Mouse (Mus musculus) mouse embryonic stem cell (cell line): ENCODE measurements around the gene Gm45717.

Source experiments
- in situ Hi-C, 2 experiments: fragments of 300-500 bp; cut with MboI; formaldehyde crosslinking; loops; 1 replicate in 1 of 2; 3 replicates in 1 of 2; pipeline ENCODE4 v1.14.3; 2019 to 2020; ENCODE audit warnings: low sequenced_read_pairs in 2 of 2, low pct_unique_long_range_greater_than_20kb in 1 of 2, mixed read lengths in 1 of 2; ENCODE audit not compliant: unreplicated experiment in 1 of 2

The Gm45717 gene

GRCm38 (mm10) chr7:140920418-140921029 is 35.2 kb downstream of the Gm45717 start, which contains the start of gene Nlrp6:
TSS of gene Nlrp6 (plus strand) at chr7:140920902.
- in situ Hi-C loops: loop anchor here in 1 of 2 experiments (25.0 kb wide), 1 partner anchor 267 kb away; the partner anchor contains the start of genes Hras and Lrrc56

GRCm38 (mm10) chr7:140919911-140920310 is 35.8 kb downstream of the Gm45717 start:
- in situ Hi-C loops: loop anchor here in 1 of 2 experiments (5.0 to 25.0 kb wide), 2 partner anchors 142 to 267 kb away; partner anchors contain the start of genes B4galnt4, Hras and Lrrc56

- in situ Hi-C loops: loop anchor here in 1 of 2 experiments (25.0 kb wide), 1 partner anchor 273 kb away; the partner anchor contains the start of genes Hras and Lrrc56
Observed at GRCm38 (mm10) chr7:140914031-140914690, 41.6 kb downstream of the Gm45717 start.

- in situ Hi-C loops: loop anchor here in 1 of 2 experiments (25.0 kb wide), 1 partner anchor 274 kb away; the partner anchor contains the start of genes Hras and Lrrc56
Observed at GRCm38 (mm10) chr7:140912846-140913482, 42.8 kb downstream of the Gm45717 start.

GRCm38 (mm10) chr7:140912293-140912692 is 43.4 kb downstream of the Gm45717 start:
- in situ Hi-C loops: loop anchor here in 1 of 2 experiments (25.0 kb wide), 1 partner anchor 275 kb away; the partner anchor contains the start of genes Hras and Lrrc56

GRCm38 (mm10) chr7:140908634-140909107 is 47.1 kb downstream of the Gm45717 start:
- in situ Hi-C loops: loop anchor here in 1 of 2 experiments (25.0 kb wide), 1 partner anchor 279 kb away; the partner anchor contains the start of genes Hras and Lrrc56

GRCm38 (mm10) chr7:140908181-140908580 is 47.6 kb downstream of the Gm45717 start:
- in situ Hi-C loops: loop anchor here in 1 of 2 experiments (25.0 kb wide), 1 partner anchor 279 kb away; the partner anchor contains the start of genes Hras and Lrrc56

- in situ Hi-C loops: loop anchor here in 1 of 2 experiments (25.0 kb wide), 1 partner anchor 280 kb away; the partner anchor contains the start of genes Hras and Lrrc56
Observed at GRCm38 (mm10) chr7:140907697-140908096, 48.0 kb downstream of the Gm45717 start.

GRCm38 (mm10) chr7:140907131-140907530 is 48.6 kb downstream of the Gm45717 start:
- in situ Hi-C loops: loop anchor here in 1 of 2 experiments (25.0 kb wide), 1 partner anchor 280 kb away; the partner anchor contains the start of genes Hras and Lrrc56

GRCm38 (mm10) chr7:140905642-140906081 is 50.1 kb downstream of the Gm45717 start:
- in situ Hi-C loops: loop anchor here in 1 of 2 experiments (25.0 kb wide), 1 partner anchor 282 kb away; the partner anchor contains the start of genes Hras and Lrrc56

GRCm38 (mm10) chr7:140903212-140903611 is 52.5 kb downstream of the Gm45717 start:
- in situ Hi-C loops: loop anchor here in 1 of 2 experiments (5.0 to 25.0 kb wide), 2 partner anchors 61 to 284 kb away; partner anchors contain the start of genes Hras and Lrrc56

GRCm38 (mm10) chr7:140902036-140902875 is 53.5 kb downstream of the Gm45717 start:
- in situ Hi-C loops: loop anchor here in 1 of 2 experiments (5.0 to 25.0 kb wide), 2 partner anchors 60 to 285 kb away; partner anchors contain the start of genes Hras and Lrrc56

GRCm38 (mm10) chr7:140900220-140900619 is 55.5 kb downstream of the Gm45717 start, which contains the start of gene Cox8b:
TSS of gene Cox8b (minus strand) at chr7:140900446.
- in situ Hi-C loops: loop anchor here in 1 of 2 experiments (5.0 to 25.0 kb wide), 2 partner anchors 58 to 287 kb away; partner anchors contain the start of genes Hras and Lrrc56
